Mouse (Mus musculus) limb, embryonic 11.5 days (tissue): ENCODE results near the gene C1qtnf7. TPM values are rescaled to one million over a fixed set of nuclear protein-coding genes. Genes with fewer than 3 reads are reported as not detected.
A peak's percentile ranks its signal among the peaks of the same experiment; 100 is the strongest.

Experiments used
- ATAC-seq: fragments of 200-750 bp; cut with Nextera tagmentation; 2 replicates; pipeline ENCODE4 v1.8.0; 2017; ENCODE audit warnings: low read depth; ENCODE audit not compliant: insufficient number of reproducible peaks, low FRiP score, low TSS enrichment
- DNase-seq: peaks from one replicate; pipeline ENCODE4 v3.0.0-alpha.2; 2015; ENCODE audit warnings: low spot score
- H3K27ac ChIP-seq: fragments of 300-500 bp; sonication (generic); replicated peaks from 2 replicates; pipeline ENCODE4 v1.5.1; 2014; ENCODE audit warnings: low read depth, mild to moderate bottlenecking, low read length
- H3K27me3 ChIP-seq: fragments of 300-500 bp; sonication (generic); 2 replicates; pipeline ENCODE4 v1.6.1; 2014; ENCODE audit warnings: mild to moderate bottlenecking, low read length, mixed read lengths; ENCODE audit not compliant: control insufficient read depth, insufficient read depth
- H3K36me3 ChIP-seq: fragments of 300-500 bp; sonication (generic); 2 replicates; pipeline ENCODE4 v1.6.1; 2014; ENCODE audit warnings: mild to moderate bottlenecking, low read length, moderate library complexity, mixed read lengths; ENCODE audit not compliant: control insufficient read depth, insufficient read depth
- H3K4me1 ChIP-seq: fragments of 300-500 bp; sonication (generic); 2 replicates; pipeline ENCODE4 v1.6.1; 2014; ENCODE audit warnings: low read length, mixed read lengths; ENCODE audit not compliant: control insufficient read depth, insufficient read depth
- H3K4me2 ChIP-seq: fragments of 300-500 bp; sonication (generic); 2 replicates; pipeline ENCODE4 v1.6.1; 2014; ENCODE audit warnings: low read depth, mild to moderate bottlenecking, moderate library complexity; ENCODE audit not compliant: severe bottlenecking
- H3K4me3 ChIP-seq: fragments of 300-500 bp; sonication (generic); 2 replicates; pipeline ENCODE4 v1.5.1; 2014; ENCODE audit warnings: low read depth, low read length
- H3K9ac ChIP-seq: fragments of 300-500 bp; sonication (generic); 2 replicates; pipeline ENCODE4 v1.6.1; 2014; ENCODE audit warnings: mild to moderate bottlenecking, low read length
- H3K9me3 ChIP-seq: fragments of 300-500 bp; sonication (generic); 2 replicates; pipeline ENCODE4 v1.6.1; 2016; ENCODE audit warnings: low read length; ENCODE audit not compliant: control insufficient read depth
- WGBS: fragments of 180-500 bp; shearing (Covaris S2); extraction: QIAGEN DNeasy Blood & Tissue Kit; methylation state at CpG from one replicate; pipeline ENCODE4 v1.1.7; 2014; 5-methylcytosine and 5-hydroxymethylcytosine counted together
- polyA plus RNA-seq: library from polyadenylated mRNA; unstranded; fragments of >200 nt; fragmentation: Nextera tagmentation; extraction: Ambion mirVana; gene quantifications from 2 replicates; pipeline ENCODE4 v1.2.1, GENCODE M21; 2014

C1qtnf7 gene
- polyA plus RNA-seq, 1 experiment from 2014 or later: 3.2 TPM

DNA sequence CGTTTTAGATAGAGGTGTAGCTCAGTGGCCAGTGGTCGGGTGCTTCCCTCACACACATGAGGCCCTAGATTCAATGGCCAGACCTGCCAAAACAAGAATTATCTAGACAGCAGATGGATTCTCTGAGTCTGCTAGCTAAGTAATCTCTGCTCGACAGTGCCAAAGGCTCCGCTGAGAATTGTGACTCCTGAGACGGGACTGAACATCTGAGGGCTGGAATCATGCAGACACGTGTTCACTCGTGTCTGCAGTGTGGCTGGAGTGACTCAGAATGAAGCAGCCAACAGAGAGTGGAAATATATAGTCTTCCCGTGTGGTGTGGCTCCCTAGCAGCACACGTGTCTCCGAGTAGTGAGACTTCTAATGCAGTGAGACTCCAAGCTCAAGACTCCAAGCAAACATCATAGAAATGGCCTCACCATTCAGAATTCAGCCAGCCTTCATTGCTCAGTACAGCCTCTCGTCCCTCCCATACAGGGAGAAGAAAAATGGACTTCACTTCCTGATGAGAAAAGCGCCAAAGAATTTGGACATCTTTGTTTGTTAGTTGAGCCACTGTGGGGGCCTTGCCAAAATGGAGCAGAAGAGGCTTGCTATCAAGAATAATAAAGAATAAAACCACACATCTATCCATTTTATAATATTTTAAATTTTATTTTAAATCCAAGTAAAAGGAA lies 131.9 kb downstream of the C1qtnf7 start:
- Histone ChIP-seq H3K9me3 (no peaks in the 10 kb centered on the region), H3K4me2 (no peak overlapping the region), H3K4me3 (no peak overlapping the region), H3K27ac (no peak overlapping the region), H3K9ac (no peak overlapping the region), H3K27me3 (no peaks in the 10 kb centered on the region), H3K36me3 (no peaks in the 10 kb centered on the region), H3K4me1 (peaks cover 3% of the 10 kb centered on the region; the same call in 1 of the 2 replicates)
- DNase-seq (no peak), ATAC-seq (no peak)
- 84% methylated on average over 12 of the region's 12 CpGs for WGBS

DNA sequence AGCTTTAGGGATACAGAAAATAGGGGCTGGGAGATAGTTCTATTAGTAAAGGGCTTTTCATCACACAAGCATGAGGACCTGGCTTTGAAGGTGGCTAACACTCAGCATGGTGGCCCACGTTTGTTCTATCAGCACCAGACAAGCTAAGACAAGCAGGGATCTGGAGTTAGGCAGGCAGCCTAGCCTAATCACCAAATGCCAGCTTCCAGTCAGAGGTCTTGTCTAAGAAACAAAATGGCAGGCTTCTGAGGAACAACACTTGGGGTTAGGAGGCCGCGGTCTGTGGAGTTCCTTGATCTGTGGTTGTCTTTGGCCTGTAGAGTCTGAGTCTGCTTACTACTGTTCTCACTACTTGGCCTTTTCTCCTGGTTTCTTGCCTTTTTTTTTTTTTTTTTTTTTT lies 146.2 kb downstream of the C1qtnf7 start:
- Histone ChIP-seq H3K36me3 (no peaks in the 10 kb centered on the region), H3K27me3 (no peaks in the 10 kb centered on the region), H3K9me3 (no peaks in the 10 kb centered on the region), H3K4me3 (no peak overlapping the region), H3K9ac (no peak overlapping the region), H3K4me1 (peaks cover 4% of the 10 kb centered on the region; the same call in 1 of the 2 replicates), H3K27ac (peak overlapping the region; percentile 85), H3K4me2 (no peak overlapping the region)
- peak; percentile 26 for DNase-seq
- 87% methylated on average over 3 of the region's 3 CpGs for WGBS
- ATAC-seq: no peak

DNA sequence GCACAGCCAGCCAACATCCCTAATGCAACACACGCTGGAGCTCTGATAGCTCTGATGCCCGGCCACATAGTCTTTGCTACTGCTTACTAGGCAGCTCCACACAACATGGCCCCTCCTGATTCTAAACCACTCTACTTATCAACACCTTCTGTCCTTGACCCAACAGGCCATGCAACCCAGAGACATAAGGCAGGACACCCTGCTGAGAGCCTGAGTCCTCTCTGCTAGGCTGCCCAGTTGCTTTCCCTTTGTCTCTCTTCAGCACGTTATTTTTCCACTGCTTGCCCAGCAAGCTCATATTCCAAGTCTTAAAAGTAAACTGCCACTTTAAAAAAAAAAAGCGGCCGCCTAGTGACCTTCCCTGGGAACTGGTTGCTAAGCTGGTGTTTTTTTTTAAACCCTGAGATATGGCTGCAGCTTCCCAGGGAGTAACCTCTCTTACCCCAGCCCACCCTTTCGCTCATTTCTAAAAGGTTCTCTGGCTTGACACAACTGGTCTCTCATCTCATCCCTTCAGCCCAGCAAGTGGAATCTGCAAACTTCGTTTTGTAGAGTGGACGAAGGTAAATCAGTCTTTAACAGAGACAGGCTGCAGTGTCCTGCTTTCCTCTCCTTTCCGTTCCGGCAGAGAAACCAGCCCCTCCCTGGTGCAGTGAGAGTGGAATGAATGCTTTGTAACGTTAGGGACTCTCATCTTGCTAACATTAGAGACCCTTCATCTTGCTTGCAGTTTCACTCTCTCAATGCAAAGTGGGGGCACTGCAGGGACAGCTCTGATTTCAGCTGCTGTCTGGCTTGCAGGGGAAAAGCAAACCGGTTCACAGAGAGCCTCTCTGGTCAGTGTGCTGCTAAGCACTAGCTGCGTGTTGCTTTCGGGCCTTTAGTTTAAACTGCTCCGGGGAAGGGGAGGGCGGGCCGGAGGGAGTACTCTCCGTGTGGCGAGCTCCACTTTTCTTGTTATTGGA lies 146.9 kb downstream of the C1qtnf7 start, which contains the start of gene Cc2d2a:
TSS of gene Cc2d2a (plus strand) at position 350 of the 965 bp plus-strand sequence.
- Histone ChIP-seq H3K4me3 (peak within 1 kb of the TSS; percentile 31), H3K27ac (peak within 1 kb of the TSS; percentile 85), H3K36me3 (no peaks in the 10 kb centered on the region), H3K9ac (peak within 1 kb of the TSS; percentile 64), H3K9me3 (no peaks in the 10 kb centered on the region), H3K4me1 (peaks cover 4% of the 10 kb centered on the region; the same call in 1 of the 2 replicates), H3K27me3 (no peaks in the 10 kb centered on the region), H3K4me2 (peak within 1 kb of the TSS; percentile 42)
- ATAC-seq (peak; percentile 66), DNase-seq (peak; percentile 75)
- WGBS: 8% methylated on average over 19 of the region's 19 CpGs

DNA sequence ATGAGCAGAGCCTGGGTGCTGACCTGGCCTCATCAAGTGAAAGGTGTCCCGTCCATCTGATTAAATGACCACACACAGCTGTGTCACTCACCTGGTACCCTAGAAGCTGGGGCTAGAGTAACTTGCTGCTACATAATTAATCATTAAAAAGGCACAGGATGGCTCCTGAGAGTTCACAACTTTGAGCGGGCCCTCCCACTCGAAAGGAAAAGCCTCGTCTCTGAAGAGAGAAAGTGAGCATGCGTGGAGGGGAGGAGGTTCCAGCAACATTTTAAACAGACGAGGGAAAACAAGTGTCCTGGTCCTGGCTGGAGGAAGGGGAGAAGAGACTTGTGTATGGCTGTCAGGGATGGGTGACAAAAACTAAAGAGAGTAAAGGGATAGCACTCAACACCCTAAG lies 148.2 kb downstream of the C1qtnf7 start:
- peaks cover 4% of the 10 kb centered on the region; the same call in 1 of the 2 replicates for H3K4me1 ChIP-seq
- WGBS: 57% methylated on average over 6 of the region's 6 CpGs
- H3K27ac ChIP-seq: 0 out of 2 replicates have a peak overlapping the region, but pooled peaks have one; percentile 39
- peak overlapping the region; percentile 27; the same call in 1 of the 2 replicates for H3K4me2 ChIP-seq
- no peak for DNase-seq
- H3K27me3 ChIP-seq: no peaks in the 10 kb centered on the region
- no peak for ATAC-seq
- H3K36me3 ChIP-seq: no peaks in the 10 kb centered on the region
- no peaks in the 10 kb centered on the region for H3K9me3 ChIP-seq
- no peak overlapping the region for H3K4me3 ChIP-seq
- H3K9ac ChIP-seq: no peak overlapping the region

DNA sequence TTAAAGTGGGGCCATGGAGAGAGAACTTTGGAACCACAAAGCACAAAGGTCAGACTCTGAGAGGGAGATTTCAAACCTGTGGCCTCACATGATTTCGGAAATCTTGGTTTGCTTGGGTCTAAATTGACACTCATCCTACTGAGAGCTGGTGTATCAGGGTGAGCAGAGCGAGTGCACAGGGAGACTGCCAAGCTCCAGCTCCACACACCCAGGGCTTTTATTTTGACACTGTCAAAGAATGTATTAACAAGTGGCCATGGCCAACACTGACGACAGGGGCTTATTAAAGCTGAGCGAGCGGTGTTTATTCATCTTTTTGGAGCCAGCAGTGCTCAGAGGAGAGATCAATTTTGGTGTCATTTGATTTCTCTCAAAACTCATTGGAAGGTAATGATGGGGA lies 149.8 kb downstream of the C1qtnf7 start:
- H3K4me3 ChIP-seq: no peak overlapping the region
- H3K9ac ChIP-seq: no peak overlapping the region
- no peaks in the 10 kb centered on the region for H3K9me3 ChIP-seq
- peak overlapping the region; percentile 7; the same call in 1 of the 2 replicates for H3K4me2 ChIP-seq
- 24% methylated on average over 5 of the region's 5 CpGs for WGBS
- DNase-seq (no peak), ATAC-seq (no peak)
- H3K27ac ChIP-seq: no peak overlapping the region
- peaks cover 4% of the 10 kb centered on the region; the same call in 1 of the 2 replicates for H3K4me1 ChIP-seq
- no peaks in the 10 kb centered on the region for H3K27me3 ChIP-seq
- H3K36me3 ChIP-seq: no peaks in the 10 kb centered on the region

Other genes with a start within 250 kb of the C1qtnf7 start
- gene Cc2d2a, start 146.8 kb downstream of the C1qtnf7 start, polyA plus RNA-seq: 8.2 and 9.3 TPM in 2 replicates